Mouse (Mus musculus): ENCODE measurements around the gene Gabrb3. TPM values are rescaled to one million over a fixed set of nuclear protein-coding genes. Genes with fewer than 3 reads are reported as not detected.

Gene Gabrb3
- polyA plus RNA-seq, 1 experiment from 2014 or later, result 74.4 TPM

DNA sequence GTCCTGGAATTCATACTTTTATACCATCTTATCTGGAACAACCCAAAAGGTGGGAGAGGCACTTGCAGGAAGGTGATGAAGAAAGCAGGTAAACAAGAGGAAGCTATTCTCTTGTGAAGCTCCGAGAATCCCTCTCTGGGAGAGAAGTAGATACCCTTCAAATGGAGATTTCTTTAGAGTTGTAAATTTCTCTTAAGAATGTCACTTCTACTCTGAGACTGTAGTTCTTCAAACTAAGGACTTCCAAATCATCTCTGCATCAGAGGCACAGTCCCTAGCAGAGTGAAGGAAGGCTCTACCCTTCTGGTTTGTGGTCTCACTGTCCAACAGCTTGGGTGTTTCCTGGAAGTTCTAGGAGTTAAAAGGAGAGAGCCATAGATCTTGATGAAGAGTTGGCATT is 221.3 kb downstream of the Gabrb3 start:
- H3K4me3 ChIP-seq (replicated peaks; ENCODE audit: low read length), result no peak overlapping the region
- H3K4me1 ChIP-seq (replicated peaks; ENCODE audit: control insufficient read depth, insufficient read depth, low read length), result no peaks in the 10 kb centered on the region
- H3K36me3 ChIP-seq (replicated peaks; ENCODE audit: control insufficient read depth, insufficient read depth), result no peaks in the 10 kb centered on the region
- no peaks in the 10 kb centered on the region for H3K27me3 ChIP-seq (ENCODE audit: control insufficient read depth, insufficient read depth, low read length)
- WGBS, result 47% methylated on average over 1 of the region's 1 CpGs
- no peak overlapping the region for H3K9ac ChIP-seq
- H3K9me3 ChIP-seq (ENCODE audit: control insufficient read depth, low read length), result no peaks in the 10 kb centered on the region
- no peak overlapping the region for H3K27ac ChIP-seq
- no peak for DNase-seq (ENCODE audit: low spot score)
- H3K4me2 ChIP-seq (replicated peaks), result no peak overlapping the region
- no peak for ATAC-seq (ENCODE audit: low FRiP score)

DNA sequence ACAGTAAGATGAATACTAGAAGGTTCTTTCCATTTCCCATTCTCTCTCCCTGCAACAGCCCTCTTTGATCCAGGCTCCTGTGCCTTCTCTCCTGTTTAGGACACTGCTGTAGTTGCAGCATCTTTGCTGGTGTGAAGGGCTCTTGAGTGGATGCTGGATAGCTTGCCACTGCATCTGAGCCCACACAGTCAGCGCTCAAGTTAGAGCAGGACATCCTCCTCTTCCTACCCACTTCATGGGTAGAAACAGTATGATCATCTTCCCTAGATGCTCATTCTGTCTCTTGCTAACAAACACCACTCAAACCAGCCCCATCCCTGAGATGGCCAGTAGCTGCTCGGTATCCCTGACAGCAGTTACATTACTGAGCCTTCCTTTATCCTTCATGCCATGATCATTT is 227.9 kb downstream of the Gabrb3 start:
- Histone ChIP-seq H3K4me3 (replicated peaks; ENCODE audit: low read length) (no peak overlapping the region), H3K4me2 (replicated peaks) (no peak overlapping the region), H3K27me3 (ENCODE audit: control insufficient read depth, insufficient read depth, low read length) (no peaks in the 10 kb centered on the region), H3K36me3 (replicated peaks; ENCODE audit: control insufficient read depth, insufficient read depth) (no peaks in the 10 kb centered on the region), H3K4me1 (replicated peaks; ENCODE audit: control insufficient read depth, insufficient read depth, low read length) (no peaks in the 10 kb centered on the region), H3K27ac (no peak overlapping the region), H3K9ac (no peak overlapping the region), H3K9me3 (ENCODE audit: control insufficient read depth, low read length) (no peaks in the 10 kb centered on the region)
- no peak for DNase-seq (ENCODE audit: low spot score)
- ATAC-seq (ENCODE audit: low FRiP score), result no peak
- WGBS, result 98% methylated on average over 2 of the region's 2 CpGs

DNA sequence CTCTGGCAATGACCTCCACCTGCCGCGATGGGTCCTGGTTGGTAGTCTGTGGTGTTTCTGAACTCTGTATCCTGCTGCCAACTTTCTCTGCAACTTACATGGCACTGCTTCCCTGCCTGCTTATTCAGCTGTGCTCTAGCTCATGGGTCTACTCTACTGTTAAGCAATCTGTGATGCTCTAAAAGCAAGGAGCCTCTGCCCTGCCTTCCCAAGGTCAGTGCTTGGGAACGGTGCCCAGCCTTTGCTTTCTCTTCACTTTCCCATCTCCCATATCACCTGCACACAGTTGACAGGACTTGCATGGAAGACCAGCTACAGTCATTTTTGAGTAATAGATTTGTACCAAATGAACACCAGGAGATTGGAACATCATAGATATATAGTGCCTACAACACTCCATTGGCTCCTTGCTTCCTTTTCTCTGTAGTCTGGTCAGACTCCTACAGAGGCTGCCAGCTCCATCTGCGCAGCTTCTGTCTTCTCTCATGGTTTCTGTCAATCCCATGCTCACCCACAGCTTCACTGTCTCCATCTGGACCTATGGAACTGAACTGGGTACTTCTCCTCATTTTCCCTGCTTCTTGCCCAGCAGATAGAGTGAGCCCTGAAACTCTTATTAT is 228.8 kb downstream of the Gabrb3 start:
- Histone ChIP-seq H3K36me3 (replicated peaks; ENCODE audit: control insufficient read depth, insufficient read depth) (no peaks in the 10 kb centered on the region), H3K9me3 (ENCODE audit: control insufficient read depth, low read length) (no peaks in the 10 kb centered on the region), H3K9ac (no peak overlapping the region), H3K4me3 (replicated peaks; ENCODE audit: low read length) (no peak overlapping the region), H3K27me3 (ENCODE audit: control insufficient read depth, insufficient read depth, low read length) (no peaks in the 10 kb centered on the region), H3K4me2 (replicated peaks) (no peak overlapping the region), H3K4me1 (replicated peaks; ENCODE audit: control insufficient read depth, insufficient read depth, low read length) (no peaks in the 10 kb centered on the region), H3K27ac (no peak overlapping the region)
- 89% methylated on average over 4 of the region's 4 CpGs for WGBS
- DNase-seq (ENCODE audit: low spot score) (no peak), ATAC-seq (ENCODE audit: low FRiP score) (no peak)

DNA sequence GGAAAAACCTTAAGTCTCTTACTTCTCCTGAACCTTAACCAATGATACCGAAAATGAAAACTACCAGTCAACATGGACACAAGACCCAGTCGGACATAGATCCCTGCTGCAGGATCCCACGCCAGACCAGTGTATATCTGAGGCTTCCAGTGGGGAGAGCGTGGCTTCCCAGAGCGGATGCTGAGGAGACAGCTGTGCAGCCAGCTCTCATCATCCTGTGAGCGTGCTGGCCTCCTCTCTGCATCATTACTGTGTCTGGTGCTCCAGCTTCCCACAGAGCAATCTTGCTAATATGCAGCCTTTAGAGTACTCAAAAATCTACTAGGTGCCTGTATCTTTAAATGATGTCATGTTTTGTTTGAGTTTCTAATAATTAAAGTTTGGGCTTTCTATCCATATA is 257.9 kb downstream of the Gabrb3 start:
- ATAC-seq (ENCODE audit: low FRiP score) (no peak), DNase-seq (ENCODE audit: low spot score) (no peak)
- Histone ChIP-seq H3K9ac (no peak overlapping the region), H3K9me3 (ENCODE audit: control insufficient read depth, low read length) (no peaks in the 10 kb centered on the region), H3K36me3 (replicated peaks; ENCODE audit: control insufficient read depth, insufficient read depth) (no peaks in the 10 kb centered on the region), H3K27me3 (ENCODE audit: control insufficient read depth, insufficient read depth, low read length) (no peaks in the 10 kb centered on the region), H3K4me3 (replicated peaks; ENCODE audit: low read length) (no peak overlapping the region), H3K27ac (peak overlapping the region; percentile 22; the same call in 1 of the 2 replicates), H3K4me1 (replicated peaks; ENCODE audit: control insufficient read depth, insufficient read depth, low read length) (no peaks in the 10 kb centered on the region), H3K4me2 (replicated peaks) (no peak overlapping the region)
- 61% methylated on average over 6 of the region's 6 CpGs for WGBS

DNA sequence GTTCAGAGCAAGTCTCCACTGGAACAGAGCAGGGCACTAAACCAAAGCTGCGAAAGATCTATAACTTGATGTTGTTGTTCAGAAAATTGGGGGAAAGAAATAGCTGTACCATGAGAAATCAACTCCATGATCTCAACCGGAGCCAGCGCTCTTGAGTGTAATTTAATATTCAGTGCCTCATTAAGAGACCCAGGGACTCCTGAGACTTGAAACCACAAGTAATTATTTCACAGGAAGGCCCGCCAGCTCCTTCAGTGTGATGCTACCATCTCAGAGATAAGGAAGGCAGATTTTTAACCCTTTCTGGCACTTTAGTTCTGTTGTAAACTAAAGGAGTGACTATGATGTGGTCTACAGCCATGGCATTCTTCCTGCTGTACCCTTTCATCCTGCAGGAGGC is 270.3 kb downstream of the Gabrb3 start:
- Histone ChIP-seq H3K4me3 (replicated peaks; ENCODE audit: low read length) (no peak overlapping the region), H3K27ac (no peak overlapping the region), H3K9ac (no peak overlapping the region), H3K4me2 (replicated peaks) (no peak overlapping the region), H3K9me3 (ENCODE audit: control insufficient read depth, low read length) (no peaks in the 10 kb centered on the region), H3K36me3 (replicated peaks; ENCODE audit: control insufficient read depth, insufficient read depth) (no peaks in the 10 kb centered on the region), H3K27me3 (ENCODE audit: control insufficient read depth, insufficient read depth, low read length) (no peaks in the 10 kb centered on the region), H3K4me1 (replicated peaks; ENCODE audit: control insufficient read depth, insufficient read depth, low read length) (no peaks in the 10 kb centered on the region; the same call in none of the 2 replicates)
- DNase-seq (ENCODE audit: low spot score) (no peak), ATAC-seq (ENCODE audit: low FRiP score) (peak; percentile 55; the same call in 1 of the 2 replicates)
- 56% methylated on average over 4 of the region's 4 CpGs for WGBS

DNA sequence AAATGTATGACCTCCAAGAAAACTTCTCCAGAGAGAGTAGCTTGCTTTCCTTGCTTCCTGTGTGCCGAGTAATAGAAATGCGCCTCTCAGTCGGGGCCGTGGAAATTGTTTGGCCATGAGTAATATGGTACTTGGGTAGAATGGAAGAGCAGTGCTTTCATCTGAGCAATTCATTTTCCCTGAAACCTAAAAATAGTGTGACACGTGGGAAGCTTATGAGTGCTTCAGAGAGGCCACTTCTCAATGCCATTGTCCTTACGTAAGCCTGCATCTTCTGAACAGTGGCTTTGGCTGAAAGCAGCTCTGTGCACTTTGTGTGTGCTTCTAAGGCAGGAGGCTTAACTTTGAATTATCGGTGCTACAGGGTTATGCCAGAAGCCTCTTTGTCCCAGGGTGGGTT is 280.9 kb downstream of the Gabrb3 start:
- H3K9ac ChIP-seq, result no peak overlapping the region
- H3K36me3 ChIP-seq (replicated peaks; ENCODE audit: control insufficient read depth, insufficient read depth), result no peaks in the 10 kb centered on the region
- H3K27ac ChIP-seq, result no peak overlapping the region
- 0 out of 2 replicates have a peak, but pooled peaks have one; percentile 31 for ATAC-seq (ENCODE audit: low FRiP score)
- H3K4me2 ChIP-seq (replicated peaks), result no peak overlapping the region
- 78% methylated on average over 7 of the region's 7 CpGs for WGBS
- no peak overlapping the region for H3K4me3 ChIP-seq (replicated peaks; ENCODE audit: low read length)
- H3K9me3 ChIP-seq (ENCODE audit: control insufficient read depth, low read length), result no peaks in the 10 kb centered on the region
- no peak for DNase-seq (ENCODE audit: low spot score)
- H3K4me1 ChIP-seq (replicated peaks; ENCODE audit: control insufficient read depth, insufficient read depth, low read length), result no peaks in the 10 kb centered on the region
- H3K27me3 ChIP-seq (ENCODE audit: control insufficient read depth, insufficient read depth, low read length), result no peaks in the 10 kb centered on the region

DNA sequence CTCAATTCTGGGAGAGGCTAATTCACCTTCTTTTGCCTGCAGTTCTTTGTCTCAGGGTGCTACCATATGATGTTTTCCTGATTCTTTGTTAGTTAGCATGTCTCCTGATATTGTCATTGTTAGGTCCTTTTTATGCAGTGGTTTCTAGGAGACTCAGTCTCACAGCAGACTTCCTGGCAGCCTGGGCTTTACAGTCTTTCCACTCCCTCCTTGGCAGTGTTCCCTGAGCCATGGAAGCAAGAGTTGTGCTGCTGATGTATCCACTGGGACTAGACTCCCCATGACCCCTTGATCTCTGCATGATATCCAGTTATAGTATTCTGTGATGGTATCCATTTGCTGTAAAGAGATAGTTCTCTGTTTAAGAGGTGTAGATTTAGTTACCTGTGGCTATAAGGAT is 281.6 kb downstream of the Gabrb3 start:
- ATAC-seq (ENCODE audit: low FRiP score), result 0 out of 2 replicates have a peak, but pooled peaks have one; percentile 49

DNA sequence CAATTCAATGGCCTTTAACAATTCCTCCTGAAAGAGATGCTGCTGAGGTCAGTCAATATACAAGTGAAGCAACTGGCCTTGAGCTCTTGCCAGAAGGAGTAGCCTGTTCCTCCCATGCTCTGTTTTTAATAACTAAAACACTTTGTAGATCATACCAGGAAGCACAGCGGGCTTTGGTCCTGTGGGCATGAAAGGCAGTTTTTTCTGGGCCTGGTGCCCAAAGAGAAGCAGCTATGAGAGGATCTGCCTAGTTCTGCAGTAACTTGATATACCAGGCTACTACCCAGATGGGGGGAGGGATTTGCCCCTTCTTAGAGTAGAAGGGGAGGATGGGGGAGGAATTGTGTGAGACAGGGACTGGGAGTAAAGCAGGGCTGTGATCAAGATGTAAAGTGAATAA is 284.1 kb downstream of the Gabrb3 start:
- no peaks in the 10 kb centered on the region for H3K4me1 ChIP-seq (replicated peaks; ENCODE audit: control insufficient read depth, insufficient read depth, low read length)
- H3K9me3 ChIP-seq (ENCODE audit: control insufficient read depth, low read length), result no peaks in the 10 kb centered on the region
- H3K27me3 ChIP-seq (ENCODE audit: control insufficient read depth, insufficient read depth, low read length), result no peaks in the 10 kb centered on the region
- no peaks in the 10 kb centered on the region for H3K36me3 ChIP-seq (replicated peaks; ENCODE audit: control insufficient read depth, insufficient read depth)
- ATAC-seq (ENCODE audit: low FRiP score), result no peak
- H3K27ac ChIP-seq, result no peak overlapping the region
- no peak overlapping the region for H3K4me2 ChIP-seq (replicated peaks)
- no peak overlapping the region for H3K4me3 ChIP-seq (replicated peaks; ENCODE audit: low read length)
- DNase-seq (ENCODE audit: low spot score), result no peak
- WGBS, result 49% methylated on average over 1 of the region's 1 CpGs
- no peak overlapping the region for H3K9ac ChIP-seq

More for the DNA sequence above, 281.6 kb downstream of the Gabrb3 start:
- Histone ChIP-seq H3K4me2 (replicated peaks) (no peak overlapping the region), H3K27me3 (ENCODE audit: control insufficient read depth, insufficient read depth, low read length) (no peaks in the 10 kb centered on the region), H3K36me3 (replicated peaks; ENCODE audit: control insufficient read depth, insufficient read depth) (no peaks in the 10 kb centered on the region), H3K9me3 (ENCODE audit: control insufficient read depth, low read length) (no peaks in the 10 kb centered on the region), H3K4me3 (replicated peaks; ENCODE audit: low read length) (no peak overlapping the region), H3K9ac (no peak overlapping the region), H3K27ac (no peak overlapping the region), H3K4me1 (replicated peaks; ENCODE audit: control insufficient read depth, insufficient read depth, low read length) (no peaks in the 10 kb centered on the region)
- DNase-seq (ENCODE audit: low spot score), result no peak

DNA sequence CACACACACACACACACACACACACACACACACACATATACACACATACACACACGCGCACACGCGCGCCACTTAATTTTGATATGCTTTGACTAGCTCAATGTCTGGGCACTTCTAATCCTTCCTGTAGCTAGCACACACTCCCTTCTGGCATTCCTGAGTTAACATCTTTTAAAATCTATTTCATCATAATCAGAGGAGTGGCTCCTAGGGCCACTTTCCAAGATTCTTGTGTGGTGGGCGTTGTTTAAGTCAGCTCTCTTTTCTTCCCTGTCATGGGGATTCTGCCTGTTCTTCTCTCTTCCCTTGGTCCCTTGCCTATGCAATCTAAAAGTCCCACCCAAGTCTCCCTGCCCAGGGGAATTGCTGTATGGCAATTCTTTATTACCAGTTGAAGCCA is 286.6 kb downstream of the Gabrb3 start:
- DNase-seq (ENCODE audit: low spot score) (no peak), ATAC-seq (ENCODE audit: low FRiP score) (no peak)
- 92% methylated on average over 6 of the region's 6 CpGs for WGBS
- H3K36me3 ChIP-seq (replicated peaks; ENCODE audit: control insufficient read depth, insufficient read depth), result no peaks in the 10 kb centered on the region
- no peak overlapping the region for H3K4me3 ChIP-seq (replicated peaks; ENCODE audit: low read length)
- no peak overlapping the region for H3K27ac ChIP-seq
- no peaks in the 10 kb centered on the region for H3K27me3 ChIP-seq (ENCODE audit: control insufficient read depth, insufficient read depth, low read length)
- H3K4me2 ChIP-seq (replicated peaks), result no peak overlapping the region
- H3K9ac ChIP-seq, result no peak overlapping the region
- no peaks in the 10 kb centered on the region for H3K4me1 ChIP-seq (replicated peaks; ENCODE audit: control insufficient read depth, insufficient read depth, low read length)
- H3K9me3 ChIP-seq (ENCODE audit: control insufficient read depth, low read length), result no peaks in the 10 kb centered on the region

All from hindbrain, embryonic 14.5 days (tissue).